Mouse (Mus musculus): ENCODE results near the gene Abhd17c.

DNA sequence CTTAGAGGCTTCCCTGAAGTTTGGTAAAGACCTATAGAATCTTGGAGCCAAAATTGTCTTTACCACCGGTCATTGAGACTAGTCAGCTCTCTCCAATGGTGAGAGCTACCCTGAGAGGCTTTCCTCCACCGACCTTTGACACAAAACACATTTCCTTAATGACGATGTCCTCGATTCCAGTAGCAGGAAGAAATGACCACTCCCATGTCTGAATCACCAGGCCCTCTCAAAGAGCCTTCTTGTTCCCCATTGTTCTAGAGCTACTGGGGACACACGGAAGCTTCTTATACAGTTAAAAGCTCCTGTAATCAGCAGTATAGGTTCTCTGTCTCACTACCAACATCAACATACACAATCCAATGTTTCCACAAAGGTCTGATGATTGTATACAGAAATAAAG is 36.5 kb upstream of the Abhd17c start:
- TF ChIP-seq GATA1 (IDR thresholded peaks at IDR 0.05; ENCODE audit: borderline replicate concordance, low read length) = no peak
- no peak for TF ChIP-seq FLI1 (IDR thresholded peaks at IDR 0.05; ENCODE audit: low read length)
